Mouse (Mus musculus) embryonic stem cell, embryonic (primary cell): Measurements from ENCODE around the gene Ttc17.

Experiments
- CTCF ChIA-PET, 4 experiments: fragments of 300-600 bp in 2 of 4; fragments of 350-600 bp in 2 of 4; sonication (Branson Sonifier 250); formaldehyde crosslinking; loops; one replicate each; lab custom pipeline; 2022; ENCODE audit warnings: inconsistent platforms in 2 of 4; lab: Charles Lee
- POLR2A ChIA-PET, 4 experiments: fragments of 300-600 bp in 2 of 4; fragments of 350-600 bp in 2 of 4; sonication (Branson Sonifier 250); formaldehyde crosslinking; loops; one replicate each; lab custom pipeline; 2022; ENCODE audit warnings: antibody characterized with exemption in 4 of 4, inconsistent platforms in 1 of 4; lab: Charles Lee

The Ttc17 gene

DNA sequence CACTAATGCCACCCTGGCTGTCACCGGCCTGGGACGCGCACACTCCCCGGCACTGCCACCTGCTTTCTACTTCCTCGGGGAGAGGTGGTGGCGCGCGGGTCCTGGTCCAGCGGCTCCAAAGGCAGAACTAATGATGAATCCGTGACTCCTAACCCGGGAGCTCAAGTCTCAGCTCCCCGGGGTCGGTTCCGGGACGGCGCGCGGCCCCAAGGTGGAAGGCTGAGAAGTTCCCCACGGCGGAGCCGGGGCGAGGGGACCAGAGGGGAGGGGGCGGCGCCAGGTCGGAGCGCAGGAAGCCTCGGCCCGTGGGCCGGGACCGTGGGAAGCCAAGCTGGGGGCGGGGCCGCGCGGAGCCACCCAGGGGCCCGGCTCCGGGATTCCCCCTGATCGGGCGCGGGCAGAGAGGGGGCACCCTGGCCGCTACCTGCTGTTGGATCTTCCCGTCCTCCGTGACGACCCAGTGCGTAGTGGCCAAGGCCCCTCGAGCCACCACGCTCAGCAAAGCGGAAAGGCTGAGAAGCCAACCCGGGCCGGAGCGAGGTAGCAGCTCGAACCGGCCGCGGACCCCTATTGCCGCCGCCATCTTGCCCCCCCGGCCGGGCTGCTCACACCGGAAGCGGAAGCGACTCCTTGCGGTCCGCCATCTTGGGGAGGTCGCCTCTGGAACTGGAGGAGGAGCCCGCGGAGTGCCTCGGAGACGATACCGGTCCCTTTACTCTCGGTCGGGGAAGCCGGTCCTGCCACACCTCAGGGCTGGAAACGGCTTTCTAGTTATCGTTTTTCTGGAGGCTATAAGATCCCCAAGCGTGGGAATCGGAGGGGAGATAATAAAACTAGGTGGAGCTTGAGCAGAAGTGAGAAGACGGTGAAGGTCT is at the start of gene Ttc17:
Ttc17 (minus strand) TSS at position 607 of the 875 bp plus-strand sequence.
- POLR2A ChIA-PET: interaction anchor here (0.6 to 5.0 kb wide), 34 partner anchors 8 to 1345 kb away, joined by 3 to 64 read pairs (median 5); partner anchors contain the start of genes Api5 (in 3 of the 4), Accsl (in 1 of the 4), Gm13889 (in 1 of the 4) and Hsd17b12 (in 1 of the 4)

GRCm38 (mm10) chr2:94449643-94450042 is 43.2 kb upstream of the Ttc17 start:
- CTCF ChIA-PET: interaction anchor here in 1 of 4 experiments (0.6 kb wide), 4 partner anchors 130 to 1536 kb away, joined by 3 to 4 read pairs (median 4); no protein-coding TSS in a partner anchor

More for the DNA sequence above, at the start of gene Ttc17:
- CTCF ChIA-PET: interaction anchor here (0.6 to 2.4 kb wide), 5 partner anchors 20 to 586 kb away, joined by 3 to 6 read pairs (median 4); partner anchors contain the start of gene Api5 (in 2 of the 4)

DNA sequence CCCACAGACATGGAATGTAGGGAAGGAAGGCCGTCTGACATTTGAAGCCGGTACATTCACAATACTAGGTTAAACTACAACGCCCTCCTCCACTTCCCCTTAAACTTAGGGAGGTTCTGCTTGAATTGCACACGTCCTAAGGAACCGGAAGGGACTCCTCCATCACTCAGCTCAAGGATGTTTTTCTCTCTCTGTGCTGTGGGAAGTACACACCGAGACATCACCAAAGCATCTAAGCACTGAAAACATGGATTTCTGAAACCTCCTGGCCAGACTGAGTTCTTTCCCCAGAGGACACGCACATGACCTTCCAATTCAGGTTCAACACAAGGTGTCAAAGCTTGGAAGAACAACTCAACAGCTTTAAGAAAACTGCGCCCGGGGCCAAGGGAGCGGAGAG is 30.5 kb upstream of the Ttc17 start:
- CTCF ChIA-PET: interaction anchor here in 3 of 4 experiments (0.6 to 1.6 kb wide), 3 partner anchors 11 to 30 kb away, joined by 4 to 6 read pairs (median 4); partner anchors contain the start of gene Ttc17 (in 1 of the 3)
- POLR2A ChIA-PET: interaction anchor here (0.6 to 6.4 kb wide), 11 partner anchors 9 to 764 kb away, joined by 3 to 64 read pairs (median 3); partner anchors contain the start of genes Ttc17 (in 3 of the 4) and Hsd17b12 (in 1 of the 4)

More at GRCm38 (mm10) chr2:94449643-94450042, 43.2 kb upstream of the Ttc17 start:
- POLR2A ChIA-PET: interaction anchor here in 1 of 4 experiments (0.6 to 0.7 kb wide), 3 partner anchors 13 to 1595 kb away, joined by 3 to 4 read pairs (median 4); no protein-coding TSS in a partner anchor

GRCm38 (mm10) chr2:94435481-94435880 is 29.0 kb upstream of the Ttc17 start:
- CTCF ChIA-PET: interaction anchor here in 1 of 4 experiments (0.7 kb wide), 1 partner anchor 43 kb away, joined by 5 read pairs; no protein-coding TSS in a partner anchor
- POLR2A ChIA-PET: interaction anchor here in 2 of 4 experiments (0.8 to 6.4 kb wide), 10 partner anchors 9 to 567 kb away, joined by 3 to 64 read pairs (median 6); partner anchors contain the start of genes Ttc17 (in 2 of the 2) and Accsl (in 1 of the 2)

DNA sequence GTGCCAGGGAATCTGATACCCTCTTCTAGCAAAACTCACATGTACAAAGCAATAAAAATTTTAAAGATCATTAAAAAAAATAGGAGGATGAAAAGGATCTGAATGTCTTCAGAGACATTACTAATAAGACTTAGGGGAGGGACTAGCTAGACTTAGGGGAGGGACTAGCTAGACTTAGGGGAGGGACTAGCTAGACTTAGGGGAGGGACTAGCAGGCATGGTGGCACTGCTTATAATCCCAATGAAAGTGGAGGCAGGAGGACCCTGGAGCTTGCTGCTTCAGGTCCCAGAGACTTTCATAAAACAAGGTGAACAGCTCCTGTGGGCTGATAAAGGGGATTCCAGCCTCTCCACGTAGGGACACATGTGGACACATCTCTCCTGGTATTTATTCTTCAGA is 28.3 kb upstream of the Ttc17 start:
- POLR2A ChIA-PET: interaction anchor here in 3 of 4 experiments (0.8 to 6.4 kb wide), 10 partner anchors 9 to 566 kb away, joined by 3 to 64 read pairs (median 6); partner anchors contain the start of genes Ttc17 (in 3 of the 3) and Accsl (in 1 of the 3)
- CTCF ChIA-PET: interaction anchor here in 3 of 4 experiments (0.5 to 0.7 kb wide), 4 partner anchors 25 to 1841 kb away, joined by 3 to 6 read pairs (median 4); no protein-coding TSS in a partner anchor

DNA sequence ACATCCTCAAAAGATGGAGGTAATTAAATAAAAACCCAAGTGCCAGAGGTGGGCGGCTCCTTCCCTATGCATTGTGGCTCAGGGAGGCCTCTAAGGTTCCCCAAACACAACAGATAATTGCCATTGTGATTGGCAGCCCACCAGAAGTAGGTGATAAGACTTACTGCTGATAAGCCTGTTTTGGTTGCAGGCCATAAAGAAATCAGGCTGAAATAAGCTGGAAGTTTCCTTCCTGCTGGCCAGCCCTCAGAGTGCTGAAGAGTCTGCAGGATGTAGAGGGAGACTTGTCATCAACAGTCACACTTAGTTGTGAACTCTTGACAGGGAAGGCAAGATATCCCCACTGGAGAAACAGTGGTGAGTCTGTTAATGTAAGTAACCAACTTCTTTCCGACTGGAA is 25.7 kb upstream of the Ttc17 start:
- ChIA-PET POLR2A (interaction anchor here in 2 of 4 experiments (0.6 to 8.3 kb wide), 5 partner anchors 9 to 186 kb away, joined by 3 to 41 read pairs (median 6); partner anchors contain the start of gene Ttc17 (in 2 of the 2)), CTCF (interaction anchor here in 1 of 4 experiments (0.5 kb wide), 1 partner anchor 394 kb away, joined by 3 read pairs; no protein-coding TSS in a partner anchor)

GRCm38 (mm10) chr2:94428456-94428855 is 22.0 kb upstream of the Ttc17 start:
- POLR2A ChIA-PET: interaction anchor here in 2 of 4 experiments (0.9 to 8.3 kb wide), 4 partner anchors 8 to 22 kb away, joined by 3 to 41 read pairs (median 13); partner anchors contain the start of genes Api5 (in 1 of the 2) and Ttc17 (in 1 of the 2)
- CTCF ChIA-PET: no interaction called here

DNA sequence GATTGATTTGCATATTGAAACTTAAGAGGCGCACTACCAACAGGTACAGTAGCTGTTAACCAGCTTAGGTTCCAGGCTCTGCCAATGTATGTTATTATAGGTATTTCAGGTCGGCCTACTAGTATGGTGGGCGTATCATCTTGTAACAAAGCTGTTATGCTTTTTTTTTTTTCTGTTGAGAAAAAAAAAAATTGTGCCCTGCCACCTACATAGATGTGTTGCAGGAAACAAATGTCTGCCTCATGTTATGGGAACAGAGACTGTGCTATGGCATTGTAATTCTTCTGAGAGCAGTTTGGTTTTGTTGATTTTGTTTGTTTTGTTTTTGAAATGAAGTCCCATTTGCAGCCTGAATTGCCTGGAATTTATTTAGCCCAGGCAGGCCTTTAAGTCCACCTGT is 952 bp upstream of the Ttc17 start:
- POLR2A ChIA-PET: interaction anchor here in 3 of 4 experiments (0.6 to 5.0 kb wide), 26 partner anchors 8 to 431 kb away, joined by 3 to 64 read pairs (median 5); partner anchors contain the start of genes Api5 (in 1 of the 3) and Hsd17b12 (in 1 of the 3)
- CTCF ChIA-PET: interaction anchor here in 3 of 4 experiments (0.7 to 2.4 kb wide), 3 partner anchors 30 to 585 kb away, joined by 4 to 6 read pairs (median 6); partner anchors contain the start of gene Api5 (in 2 of the 3)

GRCm38 (mm10) chr2:94407021-94407420 is 532 bp upstream of the Ttc17 start:
- ChIA-PET POLR2A (interaction anchor here (0.6 to 5.0 kb wide), 34 partner anchors 8 to 945 kb away, joined by 3 to 64 read pairs (median 5); partner anchors contain the start of genes Api5 (in 3 of the 4), Accsl (in 1 of the 4), Gm13889 (in 1 of the 4) and Hsd17b12 (in 1 of the 4)), CTCF (interaction anchor here (0.6 to 2.4 kb wide), 5 partner anchors 19 to 585 kb away, joined by 3 to 6 read pairs (median 4); partner anchors contain the start of gene Api5 (in 2 of the 4))

- CTCF ChIA-PET: interaction anchor here in 1 of 4 experiments (2.4 kb wide), 1 partner anchor 33 kb away, joined by 6 read pairs; the partner anchor contains the start of gene Api5
Measured at GRCm38 (mm10) chr2:94405397-94406082, 949 bp downstream of the Ttc17 start.

DNA sequence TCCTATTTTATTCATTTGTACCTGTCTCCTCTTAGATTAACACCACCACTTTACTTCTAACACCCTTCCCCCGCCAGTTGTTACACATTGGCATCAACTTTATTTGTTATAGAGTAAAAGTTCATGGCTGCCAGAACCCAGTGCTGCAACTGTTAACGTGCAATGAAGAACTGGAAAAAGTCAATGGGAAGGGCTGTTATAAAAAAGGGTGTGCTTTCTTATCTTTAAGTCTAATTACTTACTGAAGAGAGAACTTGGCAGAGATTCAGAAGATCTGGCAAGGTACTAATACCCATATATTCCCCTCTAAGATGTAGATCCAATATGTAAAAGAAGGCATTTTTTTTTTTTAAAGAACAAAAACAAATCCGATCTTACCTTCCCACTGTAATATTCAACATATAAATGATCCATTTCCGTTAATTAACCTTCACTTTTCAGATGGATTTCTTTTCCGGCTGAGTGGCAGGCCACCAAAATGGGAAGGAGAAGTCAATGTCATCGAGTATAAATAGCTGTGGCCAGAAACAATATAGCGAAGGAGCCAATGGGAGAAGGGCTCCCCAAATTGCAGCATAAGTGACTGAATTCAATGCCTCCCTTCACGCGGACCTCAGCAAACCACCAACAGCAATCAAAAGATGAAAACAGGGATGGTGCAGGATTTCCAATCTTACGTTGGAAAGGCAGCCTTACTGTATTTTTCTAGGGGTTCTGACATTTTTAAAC is 1.8 kb downstream of the Ttc17 start:
- POLR2A ChIA-PET: no interaction called here
- CTCF ChIA-PET: no interaction called here

More at GRCm38 (mm10) chr2:94405397-94406082, 949 bp downstream of the Ttc17 start:
- POLR2A ChIA-PET: interaction anchor here (0.8 to 5.0 kb wide), 17 partner anchors 7 to 943 kb away, joined by 3 to 64 read pairs (median 7); partner anchors contain the start of genes Api5 (in 3 of the 4), Accsl (in 1 of the 4) and Hsd17b12 (in 1 of the 4)

DNA sequence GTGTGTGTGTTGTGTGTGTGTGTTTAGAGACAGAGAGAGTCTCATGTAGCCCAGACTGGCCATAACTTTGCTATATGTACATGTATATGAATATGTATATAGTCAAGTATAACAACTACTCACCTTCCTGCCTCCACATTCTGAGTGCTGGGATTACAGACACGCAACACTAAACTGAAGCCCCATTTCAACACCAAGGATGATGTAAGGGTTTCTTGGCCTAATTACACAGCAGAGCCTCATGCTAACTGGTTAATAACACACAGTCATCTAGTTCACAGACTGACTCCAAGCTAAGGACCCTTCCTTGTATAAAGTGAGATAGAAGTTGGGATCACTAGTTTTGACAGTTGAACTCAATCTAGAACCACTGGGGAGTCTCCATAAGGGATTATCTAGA is 3.9 kb downstream of the Ttc17 start:
- ChIA-PET CTCF (no interaction called here), POLR2A (interaction anchor here in 3 of 4 experiments (0.8 to 1.0 kb wide), 4 partner anchors 36 to 553 kb away, joined by 3 to 5 read pairs (median 4); partner anchors contain the start of genes Accs (in 1 of the 3) and Api5 (in 1 of the 3))

DNA sequence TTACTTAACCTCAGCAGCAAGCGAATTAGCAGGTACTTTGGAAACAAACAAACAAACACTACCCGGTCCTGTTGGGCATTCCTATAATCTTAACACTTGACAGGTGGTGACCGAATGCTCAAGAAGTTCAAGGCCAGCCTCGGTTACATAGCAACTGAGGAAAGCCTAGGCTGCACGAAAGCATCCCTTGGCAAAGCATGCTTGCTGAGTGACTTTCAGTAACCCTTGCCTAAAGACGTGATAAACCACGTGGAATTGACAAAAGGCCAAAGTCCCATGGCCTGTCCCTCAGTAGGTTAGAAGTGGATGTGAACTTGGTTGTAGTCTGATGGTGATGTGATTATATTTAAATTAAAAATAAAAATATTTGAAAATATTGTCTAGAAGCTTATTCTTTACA is 4.4 kb downstream of the Ttc17 start:
- CTCF ChIA-PET: no interaction called here
- POLR2A ChIA-PET: interaction anchor here in 1 of 4 experiments (0.9 kb wide), 1 partner anchor 155 kb away, joined by 5 read pairs; no protein-coding TSS in a partner anchor

DNA sequence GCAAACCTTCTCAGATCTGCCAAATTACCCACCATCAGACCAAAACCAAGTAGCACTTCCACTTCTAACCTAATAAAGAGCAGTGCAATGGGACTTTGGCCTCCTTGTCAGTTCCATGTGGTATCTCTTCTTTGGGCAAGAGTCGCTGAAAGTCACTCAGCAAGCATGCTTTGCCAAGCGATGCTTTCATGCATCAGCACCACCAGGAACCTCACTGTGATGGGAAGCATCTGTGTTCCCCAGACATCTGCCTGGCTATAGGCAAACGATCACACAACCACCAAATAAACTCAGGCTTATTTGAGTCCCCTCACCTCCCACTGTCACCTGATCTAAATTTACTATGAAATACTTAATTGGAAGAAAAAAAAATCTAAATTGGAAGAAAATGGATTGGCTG is 5.5 kb downstream of the Ttc17 start:
- CTCF ChIA-PET: no interaction called here
- POLR2A ChIA-PET: no interaction called here

- CTCF ChIA-PET: interaction anchor here in 2 of 4 experiments (0.6 to 1.0 kb wide), 2 partner anchors 343 to 893 kb away, joined by 3 read pairs; no protein-coding TSS in a partner anchor
- POLR2A ChIA-PET: interaction anchor here in 2 of 4 experiments (0.7 to 3.1 kb wide), 7 partner anchors 8 to 95 kb away, joined by 3 to 8 read pairs (median 5); partner anchors contain the start of genes Ttc17 (in 2 of the 2) and Api5 (in 1 of the 2)
Measured at GRCm38 (mm10) chr2:94398138-94398970, 8.1 kb downstream of the Ttc17 start.
